Mouse (Mus musculus): ENCODE data around the gene Gm30191. TPM values are rescaled to one million over a fixed set of nuclear protein-coding genes. Genes with fewer than 3 reads are reported as not detected.
A peak's percentile ranks its signal among the peaks of the same experiment; 100 is the strongest.

Gene Gm30191
- total RNA-seq (2015) (not detected in 2 replicates), total RNA-seq (2017) (not detected in 2 replicates)

GRCm38 (mm10) chr4:134246719-134247258 is at the start of gene Gm30191:
Gene Gm30191, plus strand, starts transcription at chr4:134246935.
- ATAC-seq (ENCODE audit: poor library complexity, severe bottlenecking): no peak

- ATAC-seq (ENCODE audit: poor library complexity, severe bottlenecking): no peak
These were observed 47.4 kb upstream of the Gm30191 start for GRCm38 (mm10) chr4:134199371-134199770.

GRCm38 (mm10) chr4:134202904-134203303 is 43.8 kb upstream of the Gm30191 start, which contains the start of gene Gm7534:
Gene Gm7534, minus strand, starts transcription at chr4:134203004.
- no peak for ATAC-seq (ENCODE audit: poor library complexity, severe bottlenecking)

GRCm38 (mm10) chr4:134203340-134203896 is 43.3 kb upstream of the Gm30191 start:
- peak; percentile 62 for ATAC-seq (ENCODE audit: poor library complexity, severe bottlenecking)

GRCm38 (mm10) chr4:134206488-134207053 is 40.2 kb upstream of the Gm30191 start:
- no peak for ATAC-seq (ENCODE audit: poor library complexity, severe bottlenecking)

DNA sequence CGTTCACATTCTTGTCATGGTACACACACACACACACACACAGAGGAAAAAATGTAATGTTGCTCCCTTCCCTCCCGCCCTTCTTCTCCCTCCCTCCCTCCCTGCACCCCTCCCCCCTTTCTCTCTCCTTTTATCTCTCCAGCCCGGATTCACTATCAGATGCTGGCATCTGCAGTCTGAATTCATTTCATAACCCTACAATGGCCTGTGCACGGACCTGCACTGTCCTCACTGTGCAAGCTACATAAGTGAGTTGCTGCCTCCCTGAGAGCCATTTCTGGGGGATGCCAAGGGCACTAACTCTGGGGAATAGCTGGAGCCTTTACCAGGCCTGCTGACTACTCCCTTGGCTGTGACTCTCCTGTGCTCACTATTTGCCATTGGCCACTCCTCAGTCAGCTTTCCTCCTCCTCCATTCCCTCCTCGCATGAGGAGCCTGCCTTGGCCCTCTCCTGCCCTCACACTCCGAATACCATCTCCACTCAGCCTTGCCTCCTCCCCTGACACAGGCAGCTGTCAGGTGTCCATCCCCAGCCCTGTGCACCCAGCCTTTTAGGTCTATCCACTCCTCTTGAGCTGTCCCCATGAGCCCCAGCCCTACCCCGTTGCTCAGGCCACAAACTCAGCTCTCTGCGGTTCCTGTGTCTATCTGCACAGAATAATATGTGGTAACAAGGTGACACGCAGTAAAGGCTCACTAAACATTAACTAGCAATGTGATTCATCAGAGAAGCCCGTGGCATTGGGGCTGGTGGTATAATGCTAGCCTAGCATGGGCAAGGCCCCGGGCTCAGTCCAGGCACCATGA is 23.7 kb upstream of the Gm30191 start:
- no peak for ATAC-seq (ENCODE audit: poor library complexity, severe bottlenecking)

- no peak for ATAC-seq (ENCODE audit: poor library complexity, severe bottlenecking)
These were observed 19.5 kb upstream of the Gm30191 start, which contains the start of gene Catsper4 for GRCm38 (mm10) chr4:134227194-134227593. Gene Catsper4, minus strand, starts transcription at chr4:134227383.

DNA sequence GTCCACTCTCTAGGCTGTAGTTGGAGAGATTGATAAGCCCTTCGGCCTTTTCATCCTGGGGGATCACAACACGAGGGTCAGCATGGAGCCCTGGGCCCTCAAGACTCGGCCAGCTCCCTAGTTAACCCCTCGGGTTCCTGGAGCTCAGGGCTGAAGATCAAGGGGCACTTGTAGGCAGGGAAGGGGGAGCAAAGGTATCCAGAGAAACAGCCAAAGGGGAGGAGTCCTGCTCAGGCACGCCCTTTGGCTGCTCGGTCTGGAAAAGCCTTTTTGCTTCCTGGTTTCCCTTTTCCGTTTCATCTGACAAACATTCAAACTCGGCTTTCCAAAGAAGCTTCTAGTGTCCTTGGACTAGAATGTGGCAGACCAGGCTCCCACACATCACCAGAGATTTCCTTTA is 16.3 kb upstream of the Gm30191 start:
- ATAC-seq (ENCODE audit: poor library complexity, severe bottlenecking): no peak

DNA sequence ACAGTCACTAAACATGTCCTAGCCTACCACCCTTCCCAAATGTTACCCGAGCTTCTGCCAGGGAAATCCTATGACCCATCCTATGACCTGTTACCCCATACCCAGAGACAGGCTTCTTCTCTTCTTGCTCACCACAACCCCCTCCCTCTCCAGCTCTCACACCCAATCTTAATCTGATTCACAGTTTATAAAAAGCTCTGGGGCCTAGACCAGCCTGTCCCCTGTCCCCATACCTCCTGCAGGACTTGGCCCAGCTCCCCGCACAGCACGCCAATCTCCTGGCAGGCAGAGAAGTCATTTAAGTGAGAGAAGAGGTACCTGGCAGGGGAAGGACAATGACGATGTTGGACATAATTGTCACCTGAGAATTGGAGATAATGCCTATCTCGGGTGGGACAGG is 11.9 kb upstream of the Gm30191 start:
- no peak for ATAC-seq (ENCODE audit: poor library complexity, severe bottlenecking)

DNA sequence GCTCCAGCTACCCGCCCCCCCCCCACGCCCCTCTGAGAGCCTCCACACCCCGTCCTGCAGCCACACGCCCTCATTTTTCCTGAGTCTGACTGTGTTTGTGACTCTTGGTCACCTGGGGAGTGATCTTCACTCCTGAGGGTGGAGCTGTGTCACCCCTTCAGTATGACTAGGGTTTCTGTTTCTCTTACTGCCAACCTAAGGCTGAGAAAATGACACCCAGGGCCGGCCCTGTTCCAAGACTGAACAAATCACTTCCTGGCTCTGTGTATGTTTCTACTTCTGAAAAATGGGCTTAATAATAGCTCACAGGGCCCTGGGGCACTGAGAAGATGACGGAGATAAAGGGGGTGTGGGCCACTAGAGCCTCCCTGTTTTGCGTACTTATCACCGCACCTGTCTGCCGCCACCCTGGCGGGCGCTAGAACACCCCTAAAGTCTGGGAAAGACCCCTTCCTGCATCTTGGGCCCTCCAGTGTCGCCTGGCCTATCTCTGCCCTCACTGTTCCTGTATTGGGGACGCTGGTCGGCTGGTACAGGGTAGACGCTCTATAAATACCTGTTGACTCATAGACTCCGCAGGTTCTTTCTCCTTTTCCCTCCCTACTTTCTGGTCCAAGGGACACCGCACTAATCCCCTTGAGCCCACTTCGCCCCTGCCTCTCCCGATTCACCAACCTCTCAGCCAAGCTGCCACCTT is 9.0 kb upstream of the Gm30191 start:
- ATAC-seq (ENCODE audit: poor library complexity, severe bottlenecking): no peak

- ATAC-seq (ENCODE audit: poor library complexity, severe bottlenecking): no peak
These were observed 8.5 kb upstream of the Gm30191 start, which contains the start of gene Cnksr1 for GRCm38 (mm10) chr4:134238279-134238651. Gene Cnksr1, minus strand, starts transcription at chr4:134238399.

GRCm38 (mm10) chr4:134238686-134239085 is 8.0 kb upstream of the Gm30191 start:
- no peak for ATAC-seq (ENCODE audit: poor library complexity, severe bottlenecking)

DNA sequence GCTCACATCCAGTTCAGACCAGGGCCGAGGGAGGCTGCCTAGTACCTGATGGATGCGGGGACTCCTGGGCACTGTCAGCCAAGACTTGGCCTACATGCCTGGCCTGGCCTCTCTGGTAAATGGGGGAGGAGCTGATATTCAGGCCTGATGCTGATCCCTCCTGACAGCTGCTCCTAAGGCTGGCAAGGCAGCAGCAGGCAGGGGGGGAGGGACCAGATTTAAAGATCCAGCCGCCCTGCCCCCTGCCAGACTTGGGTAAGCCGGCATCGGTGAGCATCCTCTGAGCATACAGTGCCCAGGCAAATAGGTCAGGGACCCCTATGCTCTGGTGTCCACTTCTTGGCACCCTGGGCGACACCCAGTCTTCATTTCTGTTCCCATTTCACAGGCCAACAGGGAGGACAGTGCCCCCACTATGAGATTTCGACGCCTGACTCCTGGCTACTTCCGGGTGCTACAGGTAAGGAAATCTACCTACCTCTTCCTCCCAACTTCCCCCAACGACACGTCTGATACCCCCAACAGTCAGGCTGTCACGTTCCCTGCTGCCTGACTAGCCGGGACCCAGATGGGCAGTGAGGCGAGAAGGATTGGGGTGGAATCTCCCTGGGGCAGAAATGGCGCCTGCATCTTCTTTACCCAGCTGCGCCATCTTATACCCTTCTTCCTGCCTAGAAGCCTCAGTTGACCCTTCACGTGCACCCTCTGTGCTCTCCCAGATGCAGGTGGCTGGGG is 3.1 kb upstream of the Gm30191 start, which contains the start of gene E130218I03Rik:
E130218I03Rik (plus strand) TSS at position 147 of the 735 bp plus-strand sequence.
- no peak for ATAC-seq (ENCODE audit: poor library complexity, severe bottlenecking)

GRCm38 (mm10) chr4:134245148-134245843 is 1.4 kb upstream of the Gm30191 start, which contains the start of gene Zfp593:
Gene Zfp593, minus strand, starts transcription at chr4:134245592.
- peak; percentile 90 for ATAC-seq (ENCODE audit: poor library complexity, severe bottlenecking)

DNA sequence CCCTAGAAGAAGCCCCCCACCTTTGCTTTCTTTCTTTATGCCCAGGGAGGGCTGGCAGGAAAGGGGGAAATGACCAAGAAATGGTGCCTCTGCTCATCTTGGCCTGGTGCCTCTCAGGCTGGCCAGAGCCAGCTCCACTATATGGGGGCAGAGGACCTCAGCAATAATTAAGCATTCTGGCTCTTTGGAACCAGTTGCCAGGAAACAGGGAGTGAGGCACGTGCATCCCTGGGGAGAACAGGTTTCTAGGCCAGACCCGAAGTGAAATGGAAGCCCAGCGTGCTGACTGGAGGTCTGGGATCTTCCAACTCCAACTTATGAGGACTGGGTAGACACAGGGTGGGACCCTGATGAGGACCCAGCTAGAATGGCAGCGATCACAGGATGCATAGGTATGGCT is 479 bp upstream of the Gm30191 start:
- no peak for ATAC-seq (ENCODE audit: poor library complexity, severe bottlenecking)

DNA sequence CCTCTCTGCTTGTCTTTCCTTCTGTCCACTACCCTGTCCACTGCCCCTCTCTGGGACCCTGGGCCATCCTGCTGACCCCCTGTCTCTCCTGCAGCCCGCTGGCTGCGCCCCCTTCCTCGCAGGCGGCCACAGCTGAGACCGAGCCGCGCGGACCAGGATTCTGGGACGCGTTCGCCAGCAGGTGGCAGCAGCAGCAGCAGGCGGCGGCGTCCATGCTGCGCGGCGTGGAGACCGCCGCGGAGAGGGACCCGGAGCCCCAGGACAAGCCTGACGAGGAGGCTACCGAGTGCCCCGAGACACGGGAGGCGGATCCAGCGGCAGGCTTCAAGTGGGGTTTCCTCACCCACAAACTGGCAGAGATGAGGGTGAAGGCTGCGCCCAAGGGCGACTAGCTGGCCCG is 2.9 kb downstream of the Gm30191 start:
- ATAC-seq (ENCODE audit: poor library complexity, severe bottlenecking): peak; percentile 74

DNA sequence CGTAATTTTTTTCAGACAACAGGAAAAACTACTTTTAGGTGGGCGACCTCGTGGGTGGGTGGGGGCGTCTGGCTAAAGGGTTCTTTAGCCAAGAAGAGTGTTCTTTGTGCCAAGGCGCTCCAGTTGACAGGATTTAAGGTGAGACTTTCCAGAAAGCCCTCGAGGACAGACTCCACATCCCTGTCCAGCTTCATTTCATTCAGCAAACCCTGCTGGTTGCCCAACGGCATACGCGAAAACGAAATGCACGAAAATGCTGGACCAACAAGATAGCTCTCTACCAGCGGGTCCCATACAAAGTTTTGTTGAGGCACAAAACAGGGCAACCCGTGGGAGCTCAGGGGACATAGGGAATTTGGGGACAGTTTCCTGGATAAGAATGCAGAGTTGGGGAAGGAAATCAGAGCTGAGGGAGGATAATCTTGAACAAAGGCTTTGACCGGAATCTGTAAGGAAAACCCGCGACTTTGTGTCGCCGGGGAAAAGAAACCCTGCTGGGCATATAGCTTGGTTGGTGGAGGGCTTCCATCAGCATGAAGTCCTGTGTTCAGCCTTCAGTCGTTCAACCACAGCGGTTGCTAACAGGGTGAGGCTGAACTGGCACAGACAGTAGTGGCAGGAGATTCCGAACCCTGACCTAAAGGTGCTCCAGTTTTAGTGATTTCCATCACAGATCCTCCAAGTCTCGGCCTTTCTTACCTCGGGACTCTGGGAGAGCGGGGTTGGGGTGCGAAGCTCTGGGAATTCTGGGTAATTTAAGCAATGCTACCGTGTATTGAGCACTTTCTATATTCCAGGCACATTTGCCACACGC is 3.6 kb downstream of the Gm30191 start:
- no peak for ATAC-seq (ENCODE audit: poor library complexity, severe bottlenecking)

GRCm38 (mm10) chr4:134250930-134251240 is 4.2 kb downstream of the Gm30191 start:
- no peak for ATAC-seq (ENCODE audit: poor library complexity, severe bottlenecking)

Measured in megakaryocyte, adult 5-6 weeks (primary cell).